Mouse (Mus musculus) Muller cell, postnatal 12 days (primary cell): Measurements from ENCODE around the gene Ypel1.

ENCODE experiments used
- DNase-seq: peaks from one replicate; pipeline ENCODE4 v3.0.0-alpha.2; 2015; ENCODE audit errors: inconsistent ontology term

Ypel1 gene

DNA sequence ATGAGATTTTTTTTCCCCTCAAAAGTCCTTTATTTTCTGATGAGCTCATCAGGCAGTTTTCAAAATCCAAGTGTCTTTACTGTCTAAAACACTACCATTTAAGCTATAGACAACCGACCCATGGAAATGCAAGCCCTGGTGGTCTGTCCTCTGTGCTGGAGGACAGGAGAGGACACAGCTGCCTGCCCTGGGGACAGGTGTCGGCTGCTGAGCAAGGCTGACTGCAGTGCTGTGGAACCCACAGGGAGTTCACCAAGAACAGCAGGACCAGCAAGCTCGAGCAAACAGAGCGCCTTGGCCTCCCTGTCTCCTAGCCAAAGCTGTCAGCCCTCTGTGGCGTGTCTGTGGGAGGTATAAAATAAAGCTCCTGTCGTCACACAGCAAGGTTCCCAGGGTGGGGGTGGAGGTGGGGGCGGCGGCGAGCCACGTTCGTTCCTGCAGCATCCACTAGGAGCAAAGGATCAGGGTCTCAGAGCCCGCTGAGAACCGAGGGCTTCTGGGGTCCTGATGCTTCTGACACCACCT is 17.2 kb downstream of the Ypel1 start:
- no peak for DNase-seq

DNA sequence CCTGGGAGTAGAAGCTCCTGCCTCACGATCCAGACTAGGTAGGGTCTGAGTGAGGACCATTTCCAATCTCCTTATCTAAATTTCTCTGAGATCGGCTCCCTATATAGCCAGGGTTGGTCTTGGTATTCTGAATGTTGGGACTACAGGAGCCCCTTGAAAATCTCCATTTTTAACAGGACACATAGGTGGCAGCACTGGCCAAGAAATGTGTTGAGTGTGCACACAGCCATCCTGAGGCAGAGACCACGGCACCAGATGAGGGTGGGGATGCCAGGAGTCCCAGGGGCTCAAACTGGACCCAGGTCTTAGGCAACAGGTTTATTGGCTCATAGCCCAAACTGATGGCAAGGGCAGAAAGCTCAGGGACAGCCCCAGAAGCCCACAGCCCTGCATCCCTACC is 18.9 kb downstream of the Ypel1 start:
- no peak for DNase-seq

- no peak for DNase-seq
Measured at GRCm38 (mm10) chr16:17096938-17097337, 27.4 kb downstream of the Ypel1 start.

DNA sequence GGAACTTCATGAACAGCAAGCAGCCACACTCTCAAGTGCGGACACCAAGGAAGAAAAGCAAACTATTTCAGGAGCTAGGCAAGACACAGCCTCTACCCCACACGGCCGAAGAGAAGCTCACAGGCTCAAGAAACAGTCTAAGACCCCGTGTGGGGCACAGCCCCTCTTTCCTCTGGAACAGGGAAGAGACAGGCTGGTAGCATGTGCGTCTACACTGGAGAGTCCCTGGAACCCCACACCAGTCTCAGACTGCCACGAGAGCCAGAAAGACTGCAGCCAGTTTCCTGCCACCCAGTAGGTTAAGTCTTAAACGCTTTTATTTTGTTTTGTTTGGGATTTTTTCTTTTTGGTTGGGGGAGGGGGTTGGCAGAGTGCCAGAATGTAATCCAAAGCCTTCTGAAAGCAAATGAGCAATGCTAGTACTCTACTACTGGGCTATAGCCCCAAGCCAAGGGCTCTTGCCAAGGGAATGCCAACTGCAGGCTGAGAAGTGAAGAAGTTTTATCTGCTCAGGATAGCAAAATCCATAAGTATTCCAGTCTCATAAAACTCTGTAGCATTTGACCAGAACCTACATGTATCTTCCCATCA is 33.2 kb downstream of the Ypel1 start:
- DNase-seq: peak; percentile 30

- no peak for DNase-seq
Measured at GRCm38 (mm10) chr16:17104600-17104999, 35.1 kb downstream of the Ypel1 start.

GRCm38 (mm10) chr16:17110771-17111743 is 41.6 kb downstream of the Ypel1 start, which contains the start of gene Ppil2:
Gene Ppil2, minus strand, starts transcription at chr16:17111257.
- peak; percentile 51 for DNase-seq

GRCm38 (mm10) chr16:17117309-17117799 is 47.9 kb downstream of the Ypel1 start:
- DNase-seq: no peak

DNA sequence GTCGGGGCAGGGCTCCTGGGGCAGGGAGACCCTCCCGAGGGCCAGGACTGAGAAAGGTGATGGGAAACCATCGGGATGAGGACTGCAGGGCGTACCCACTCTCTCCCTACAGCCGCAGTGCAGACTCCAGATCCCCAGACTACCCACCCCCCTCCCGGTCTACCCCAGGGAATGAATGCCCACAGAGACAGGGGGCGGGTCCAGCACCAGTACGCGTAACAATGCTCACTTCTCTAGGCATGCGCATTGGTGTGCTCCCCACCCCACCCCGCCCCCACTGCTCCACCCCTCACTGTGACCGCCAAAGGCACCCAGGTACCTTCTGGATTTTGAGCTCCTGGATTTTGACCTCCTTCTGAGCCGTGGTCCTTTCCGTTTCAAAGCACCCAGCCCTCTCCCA is 52.1 kb downstream of the Ypel1 start:
- no peak for DNase-seq

DNA sequence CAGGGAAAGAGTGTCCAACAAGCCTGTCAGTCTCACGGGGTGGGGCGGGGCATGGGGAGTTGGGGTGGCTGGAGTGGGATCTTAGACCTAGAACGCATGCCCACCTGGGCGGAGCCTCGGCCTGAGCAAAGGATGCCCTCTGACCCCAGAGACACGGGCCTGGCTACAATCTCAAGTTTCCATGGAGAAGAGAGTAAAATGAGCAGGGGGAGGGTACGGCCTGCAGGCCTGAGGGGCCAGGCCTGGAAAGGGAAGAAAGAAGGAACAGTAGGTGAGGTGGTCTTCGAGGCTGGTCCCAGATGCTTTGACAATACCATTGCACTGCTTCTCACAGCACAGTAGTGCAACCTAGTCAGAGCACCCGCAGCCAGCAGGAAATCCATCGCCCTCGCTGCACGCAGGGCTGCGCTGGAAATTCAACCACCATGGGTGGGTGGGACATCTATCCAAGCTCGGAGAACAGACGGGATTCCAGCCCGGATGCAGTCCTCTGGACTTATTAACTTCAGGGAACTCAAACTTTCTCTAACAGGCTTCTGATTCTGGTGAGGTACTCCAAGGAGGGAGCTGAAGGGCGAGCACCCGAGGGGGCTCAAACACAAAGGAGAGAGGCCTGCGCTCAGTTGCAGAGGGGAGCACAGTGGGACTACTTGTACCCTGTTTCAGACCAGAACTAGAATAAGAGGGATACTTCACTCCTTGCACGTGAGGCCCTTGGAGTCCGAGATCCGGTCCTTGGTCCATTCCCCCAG is 54.8 kb downstream of the Ypel1 start:
- no peak for DNase-seq

DNA sequence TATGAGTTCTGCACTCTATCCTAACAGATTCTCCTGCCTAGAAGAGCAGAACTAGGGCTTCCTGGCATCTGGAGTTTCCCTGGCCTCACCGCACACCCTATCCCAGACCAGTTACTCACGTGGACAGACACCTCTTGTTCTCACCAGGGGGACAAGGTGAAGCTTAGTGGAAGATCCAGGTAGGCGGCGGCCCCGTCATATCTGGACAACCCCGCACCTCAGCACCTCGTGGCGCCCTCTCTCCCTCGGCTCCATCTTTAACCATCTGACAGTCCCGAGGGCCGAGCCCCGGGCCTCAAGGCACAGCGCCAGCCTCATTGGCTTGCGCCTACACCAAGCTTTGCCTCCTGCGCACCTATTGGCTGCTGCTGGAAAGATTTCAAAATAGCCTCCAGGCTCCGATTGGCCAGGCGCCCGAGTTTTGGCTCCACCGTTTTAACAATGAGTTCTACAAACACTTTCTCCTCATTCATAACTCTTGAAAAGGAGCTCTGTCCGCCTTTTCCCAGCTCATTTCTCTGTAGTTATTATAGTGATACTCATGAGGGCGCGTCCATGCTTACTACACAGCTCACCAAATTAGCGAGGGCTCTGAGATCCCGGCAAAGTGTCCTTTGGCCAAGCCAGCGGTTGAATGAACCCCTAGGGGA is 55.5 kb downstream of the Ypel1 start, which contains the start of gene 2610318N02Rik:
TSS of gene 2610318N02Rik (minus strand) at position 297 of the 650 bp plus-strand sequence.
- DNase-seq: peak; percentile 84

DNA sequence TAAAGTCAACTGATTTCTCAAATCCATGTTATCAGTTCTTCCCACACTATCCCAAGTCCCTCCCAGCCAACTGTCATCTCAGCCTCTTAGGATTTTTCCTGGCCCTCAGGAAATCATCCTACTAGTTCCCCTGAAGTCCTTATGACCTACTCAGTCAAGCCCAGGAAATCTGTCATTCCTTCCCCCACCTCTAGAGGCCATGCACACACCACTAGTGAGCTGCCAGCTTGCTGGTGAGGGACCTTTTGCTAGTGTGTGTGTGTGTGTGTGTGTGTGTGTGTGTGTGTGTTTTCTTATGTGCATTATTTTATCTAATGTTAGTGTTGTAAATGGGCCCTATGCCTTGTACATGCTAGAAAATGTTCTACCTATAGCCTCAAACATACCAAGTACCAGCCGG is 57.8 kb downstream of the Ypel1 start:
- DNase-seq: no peak

DNA sequence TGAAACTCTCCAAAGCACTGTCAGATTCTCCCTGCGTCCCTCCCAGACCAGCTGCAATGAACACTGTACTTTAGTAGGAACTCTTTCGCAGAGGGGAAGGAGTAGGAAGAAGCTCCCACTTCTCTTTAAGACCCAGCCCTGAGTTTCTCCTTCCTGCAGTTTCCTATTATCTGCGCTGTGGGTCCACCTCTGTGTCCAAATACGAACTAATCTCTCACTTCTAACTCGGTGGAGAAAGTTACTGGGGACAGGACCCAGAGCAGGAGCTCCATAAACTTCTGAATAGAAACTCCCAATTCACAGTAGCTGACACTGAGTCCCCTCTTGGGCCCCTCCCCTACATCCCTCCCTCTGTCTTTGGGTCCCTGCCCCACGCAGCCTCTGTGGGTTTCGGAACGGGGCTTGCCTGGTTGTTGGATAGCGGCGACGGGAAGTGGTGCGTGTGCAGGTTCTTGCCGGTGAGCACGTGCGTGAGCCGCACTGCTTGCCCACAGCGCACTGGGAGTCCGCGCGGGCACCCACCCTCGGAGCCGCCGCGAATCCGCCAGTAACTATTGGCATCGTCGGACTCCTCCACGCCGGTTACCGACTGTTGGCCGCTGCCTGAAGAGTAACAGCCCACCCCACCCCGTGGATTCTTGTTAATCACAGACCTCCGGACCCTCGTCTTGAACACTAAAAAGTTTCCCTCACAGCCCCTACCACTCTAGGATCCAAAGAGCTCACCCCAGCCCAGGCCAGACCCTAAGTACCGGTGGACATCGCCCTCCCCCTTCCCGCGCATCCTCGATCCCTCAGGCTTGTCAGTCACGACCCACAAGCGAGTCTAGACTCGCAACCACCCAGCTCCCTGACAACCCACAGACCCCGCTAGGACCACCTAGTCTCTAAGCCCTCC is 61.9 kb downstream of the Ypel1 start:
- no peak for DNase-seq

DNA sequence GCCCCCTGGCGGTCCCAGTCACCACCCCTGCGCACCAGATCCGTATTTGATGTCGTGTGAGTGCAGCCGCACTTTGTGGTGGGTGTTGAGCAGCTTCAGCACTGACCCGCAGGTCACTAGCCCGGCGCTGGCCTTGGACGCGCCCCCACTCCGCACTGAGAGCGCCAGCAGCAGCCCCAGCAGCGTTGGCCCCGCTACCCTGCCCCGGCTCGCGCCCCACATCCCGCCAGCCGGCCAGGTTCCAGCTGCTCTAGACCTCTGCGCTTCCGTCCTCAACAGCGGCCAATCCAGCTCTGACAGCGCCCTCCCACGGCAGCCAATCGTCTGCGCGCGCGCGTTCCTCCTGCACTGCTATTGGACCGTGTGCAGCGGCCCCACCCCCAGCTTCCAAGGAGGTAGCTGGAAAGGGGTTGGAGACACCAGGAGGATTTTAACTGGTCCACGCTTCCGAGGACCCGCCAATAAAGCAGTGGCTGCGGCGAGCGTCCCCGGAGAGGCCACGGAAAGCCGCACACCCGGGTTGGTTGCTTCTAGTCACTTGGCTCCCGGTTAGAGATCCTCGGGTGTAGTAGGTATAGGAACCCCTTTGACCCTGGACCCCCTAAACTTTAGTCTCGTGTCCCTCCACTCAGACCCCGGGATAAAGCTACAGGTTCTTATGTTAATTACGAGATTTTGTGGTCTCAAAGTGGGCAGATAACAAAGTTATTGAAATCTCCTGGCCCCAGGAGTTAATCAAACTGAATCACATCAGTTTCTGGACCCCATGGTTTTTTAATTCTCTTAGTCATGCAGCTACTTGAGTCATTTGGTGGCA is 62.8 kb downstream of the Ypel1 start, which contains the start of gene Sdf2l1:
TSS of gene Sdf2l1 (minus strand) at position 295 of the 817 bp plus-strand sequence.
- DNase-seq: peak; percentile 100

DNA sequence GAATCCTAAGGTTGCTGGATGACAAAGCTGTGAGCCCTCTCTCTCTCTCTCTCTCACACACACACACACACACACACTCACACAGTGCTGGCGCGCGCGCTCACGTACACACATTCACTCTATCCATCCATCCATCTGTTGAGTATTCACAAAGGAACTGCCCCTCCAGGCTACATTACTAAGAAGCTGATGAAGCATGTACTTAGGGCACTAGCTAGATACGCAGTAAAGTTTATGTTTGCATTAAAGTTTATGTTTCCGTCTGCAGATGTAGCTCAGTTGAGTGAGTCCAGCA is 63.4 kb downstream of the Ypel1 start:
- no peak for DNase-seq
